Mouse (Mus musculus): ENCODE data around the gene Nek8.
A peak's percentile ranks its signal among the peaks of the same experiment; 100 is the strongest.
"Not testable (repeated sequence)": the region's sequence is repeated elsewhere in the genome, so short reads cannot be mapped to it uniquely, and the experiment has no call there.

Gene Nek8

GRCm38 (mm10) chr11:78176402-78176862, at the start of gene Nek8, which contains the start of gene Tlcd1:
Gene Nek8 (minus strand): TSS chr11:78176675.
Gene Tlcd1 (plus strand): TSS chr11:78176711.
- peak; percentile 59 for DNase-seq (ENCODE audit: low read depth, low spot score)

- no peak for DNase-seq (ENCODE audit: low read depth, low spot score)
Measured at GRCm38 (mm10) chr11:78223586-78223985, 47.1 kb upstream of the Nek8 start.

GRCm38 (mm10) chr11:78215709-78216317, 39.3 kb upstream of the Nek8 start:
- no peak for DNase-seq (ENCODE audit: low read depth, low spot score)

GRCm38 (mm10) chr11:78213086-78213817, 36.8 kb upstream of the Nek8 start:
- DNase-seq (ENCODE audit: low read depth, low spot score) = no peak

- no peak for DNase-seq (ENCODE audit: low read depth, low spot score)
Measured at GRCm38 (mm10) chr11:78211513-78211912, 35.0 kb upstream of the Nek8 start.

- no peak for DNase-seq (ENCODE audit: low read depth, low spot score)
Measured at GRCm38 (mm10) chr11:78210615-78211014, 34.1 kb upstream of the Nek8 start.

- DNase-seq (ENCODE audit: low read depth, low spot score) = no peak
Measured at GRCm38 (mm10) chr11:78209886-78210285, 33.4 kb upstream of the Nek8 start.

- DNase-seq (ENCODE audit: low read depth, low spot score) = no peak
Measured at GRCm38 (mm10) chr11:78207190-78207589, 30.7 kb upstream of the Nek8 start.

- no peak for DNase-seq (ENCODE audit: low read depth, low spot score)
Measured at GRCm38 (mm10) chr11:78205361-78206206, 29.1 kb upstream of the Nek8 start.

GRCm38 (mm10) chr11:78204287-78204686, 27.8 kb upstream of the Nek8 start:
- DNase-seq (ENCODE audit: low read depth, low spot score) = no peak

- DNase-seq (ENCODE audit: low read depth, low spot score) = no peak
Measured at GRCm38 (mm10) chr11:78202372-78202771, 25.9 kb upstream of the Nek8 start.

- DNase-seq (ENCODE audit: low read depth, low spot score) = no peak
Measured at GRCm38 (mm10) chr11:78195101-78195863, 18.8 kb upstream of the Nek8 start.

GRCm38 (mm10) chr11:78194411-78195100, 18.1 kb upstream of the Nek8 start:
- no peak for DNase-seq (ENCODE audit: low read depth, low spot score)

GRCm38 (mm10) chr11:78193113-78193512, 16.6 kb upstream of the Nek8 start, which contains the start of gene Proca1:
Gene Proca1 (plus strand): TSS chr11:78193392.
- no peak for DNase-seq (ENCODE audit: low read depth, low spot score)

- DNase-seq (ENCODE audit: low read depth, low spot score) = no peak
Measured at GRCm38 (mm10) chr11:78190041-78190440, 13.6 kb upstream of the Nek8 start.

GRCm38 (mm10) chr11:78189234-78190040, 13.0 kb upstream of the Nek8 start:
- DNase-seq (ENCODE audit: low read depth, low spot score) = no peak

- peak; percentile 58 for DNase-seq (ENCODE audit: low read depth, low spot score)
Measured at GRCm38 (mm10) chr11:78188331-78189233, 12.1 kb upstream of the Nek8 start, which contains the start of gene Rab34. Gene Rab34 (plus strand): TSS chr11:78188430.

GRCm38 (mm10) chr11:78184702-78185101, 8.2 kb upstream of the Nek8 start:
- not testable (repeated sequence) for DNase-seq (ENCODE audit: low read depth, low spot score)

Data from retina, postnatal 7 days (tissue).